Mouse (Mus musculus): ENCODE results near the gene 1700017B05Rik. TPM values are rescaled to one million over a fixed set of nuclear protein-coding genes. Genes with fewer than 3 reads are reported as not detected.

Gene 1700017B05Rik
- total and polyA plus RNA-seq, 3 experiments: 6.5 to 11.8 (median 8.6) TPM

- Histone ChIP-seq H3K36me3 (ENCODE audit: control insufficient read depth, insufficient read depth, low read length) (no peaks in the 10 kb centered on the region), H3K9ac (ENCODE audit: low read depth, low read length) (no peak overlapping the region), H3K27me3 (ENCODE audit: control insufficient read depth, insufficient read depth, low read length) (no peaks in the 10 kb centered on the region), H3K27ac (no peak overlapping the region), H3K79me2 (replicated peaks; ENCODE audit: control insufficient read depth, insufficient read depth, low read length) (peaks cover 4% of the 10 kb centered on the region), H3K4me3 (no peak overlapping the region), H3K4me1 (ENCODE audit: control insufficient read depth, insufficient read depth, low read length) (peaks cover 4% of the 10 kb centered on the region; the same call in 1 of the 2 replicates)
- TF ChIP-seq POLR2A (IDR thresholded peaks at IDR 0.05; ENCODE audit: insufficient read depth, low read depth, low read length) (no peak), CTCF (IDR thresholded peaks at IDR 0.05) (no peak), EP300 (IDR thresholded peaks at IDR 0.05; ENCODE audit: insufficient read depth, low read depth, low read length) (no peak)
- intact Hi-C loops (cut with DNase I): no loop called here
- WGBS: 79% methylated on average over 9 of the region's 9 CpGs
- no peak for DNase-seq
Measured at GRCm38 (mm10) chr9:57257627-57258026, 4.8 kb downstream of the 1700017B05Rik start.

- Histone ChIP-seq H3K4me1 (ENCODE audit: control insufficient read depth, insufficient read depth, low read length) (peaks cover 4% of the 10 kb centered on the region; the same call in 1 of the 2 replicates), H3K36me3 (ENCODE audit: control insufficient read depth, insufficient read depth, low read length) (no peaks in the 10 kb centered on the region), H3K4me3 (no peak overlapping the region), H3K79me2 (replicated peaks; ENCODE audit: control insufficient read depth, insufficient read depth, low read length) (peaks cover 4% of the 10 kb centered on the region), H3K27me3 (ENCODE audit: control insufficient read depth, insufficient read depth, low read length) (no peaks in the 10 kb centered on the region), H3K9ac (ENCODE audit: low read depth, low read length) (no peak overlapping the region), H3K27ac (no peak overlapping the region)
- no peak for TF ChIP-seq EP300 (IDR thresholded peaks at IDR 0.05; ENCODE audit: insufficient read depth, low read depth, low read length)
- no peak for TF ChIP-seq POLR2A (IDR thresholded peaks at IDR 0.05; ENCODE audit: insufficient read depth, low read depth, low read length)
- TF ChIP-seq CTCF (IDR thresholded peaks at IDR 0.05): no peak
- DNase-seq: no peak
- intact Hi-C loops (cut with DNase I): no loop called here
- WGBS: 93% methylated on average over 11 of the region's 11 CpGs
Measured at GRCm38 (mm10) chr9:57256861-57257260, 5.6 kb downstream of the 1700017B05Rik start.

GRCm38 (mm10) chr9:57256309-57256708 is 6.1 kb downstream of the 1700017B05Rik start:
- no peak overlapping the region for H3K9ac ChIP-seq (ENCODE audit: low read depth, low read length)
- peaks cover 4% of the 10 kb centered on the region for H3K79me2 ChIP-seq (replicated peaks; ENCODE audit: control insufficient read depth, insufficient read depth, low read length)
- H3K4me1 ChIP-seq (ENCODE audit: control insufficient read depth, insufficient read depth, low read length): peaks cover 4% of the 10 kb centered on the region; the same call in 1 of the 2 replicates
- 93% methylated on average over 20 of the region's 20 CpGs for whole genome bisulfite sequencing
- intact Hi-C loops (cut with DNase I): no loop called here
- no peak for DNase-seq
- no peaks in the 10 kb centered on the region for H3K27me3 ChIP-seq (ENCODE audit: control insufficient read depth, insufficient read depth, low read length)
- no peak for TF ChIP-seq EP300 (IDR thresholded peaks at IDR 0.05; ENCODE audit: insufficient read depth, low read depth, low read length)
- no peak for TF ChIP-seq CTCF (IDR thresholded peaks at IDR 0.05)
- no peak for TF ChIP-seq POLR2A (IDR thresholded peaks at IDR 0.05; ENCODE audit: insufficient read depth, low read depth, low read length)
- H3K36me3 ChIP-seq (ENCODE audit: control insufficient read depth, insufficient read depth, low read length): no peaks in the 10 kb centered on the region
- H3K4me3 ChIP-seq: no peak overlapping the region
- H3K27ac ChIP-seq: no peak overlapping the region

GRCm38 (mm10) chr9:57254823-57255495 is 7.5 kb downstream of the 1700017B05Rik start:
- TF ChIP-seq CTCF (IDR thresholded peaks at IDR 0.05) (no peak), EP300 (IDR thresholded peaks at IDR 0.05; ENCODE audit: insufficient read depth, low read depth, low read length) (no peak)
- Histone ChIP-seq H3K27ac (no peak overlapping the region), H3K79me2 (replicated peaks; ENCODE audit: control insufficient read depth, insufficient read depth, low read length) (peaks cover 4% of the 10 kb centered on the region), H3K36me3 (ENCODE audit: control insufficient read depth, insufficient read depth, low read length) (no peaks in the 10 kb centered on the region), H3K9ac (ENCODE audit: low read depth, low read length) (no peak overlapping the region), H3K4me3 (no peak overlapping the region), H3K4me1 (ENCODE audit: control insufficient read depth, insufficient read depth, low read length) (peaks cover 2% of the 10 kb centered on the region; the same call in 1 of the 2 replicates), H3K27me3 (ENCODE audit: control insufficient read depth, insufficient read depth, low read length) (no peaks in the 10 kb centered on the region)
- intact Hi-C loops (cut with DNase I): no loop called here
- DNase-seq: no peak
- 85% methylated on average over 9 of the region's 9 CpGs for WGBS

- no peak for DNase-seq
- TF ChIP-seq EP300 (IDR thresholded peaks at IDR 0.05; ENCODE audit: insufficient read depth, low read depth, low read length) (no peak), CTCF (IDR thresholded peaks at IDR 0.05) (no peak), POLR2A (IDR thresholded peaks at IDR 0.05; ENCODE audit: insufficient read depth, low read depth, low read length) (no peak)
- no peaks in the 10 kb centered on the region for H3K27me3 ChIP-seq (ENCODE audit: control insufficient read depth, insufficient read depth, low read length)
- intact Hi-C loops (cut with DNase I): no loop called here
- H3K27ac ChIP-seq: no peak overlapping the region
- no peak overlapping the region for H3K4me3 ChIP-seq
- peaks cover 4% of the 10 kb centered on the region for H3K79me2 ChIP-seq (replicated peaks; ENCODE audit: control insufficient read depth, insufficient read depth, low read length)
- no peaks in the 10 kb centered on the region for H3K4me1 ChIP-seq (ENCODE audit: control insufficient read depth, insufficient read depth, low read length)
- no peak overlapping the region for H3K9ac ChIP-seq (ENCODE audit: low read depth, low read length)
- WGBS: 61% methylated on average over 7 of the region's 7 CpGs
- no peaks in the 10 kb centered on the region for H3K36me3 ChIP-seq (ENCODE audit: control insufficient read depth, insufficient read depth, low read length)
Measured at GRCm38 (mm10) chr9:57254061-57254460, 8.4 kb downstream of the 1700017B05Rik start.

- DNase-seq: no peak
- no peak overlapping the region for H3K27ac ChIP-seq
- WGBS: 82% methylated on average over 2 of the region's 2 CpGs
Measured at GRCm38 (mm10) chr9:57251139-57251538, 11.3 kb downstream of the 1700017B05Rik start.

More at GRCm38 (mm10) chr9:57251139-57251538, 11.3 kb downstream of the 1700017B05Rik start:
- Histone ChIP-seq H3K79me2 (replicated peaks; ENCODE audit: control insufficient read depth, insufficient read depth, low read length) (no peaks in the 10 kb centered on the region), H3K27me3 (ENCODE audit: control insufficient read depth, insufficient read depth, low read length) (no peaks in the 10 kb centered on the region), H3K9ac (ENCODE audit: low read depth, low read length) (no peak overlapping the region), H3K4me1 (ENCODE audit: control insufficient read depth, insufficient read depth, low read length) (no peaks in the 10 kb centered on the region), H3K36me3 (ENCODE audit: control insufficient read depth, insufficient read depth, low read length) (no peaks in the 10 kb centered on the region), H3K4me3 (no peak overlapping the region)
- TF ChIP-seq EP300 (IDR thresholded peaks at IDR 0.05; ENCODE audit: insufficient read depth, low read depth, low read length) (no peak), POLR2A (IDR thresholded peaks at IDR 0.05; ENCODE audit: insufficient read depth, low read depth, low read length) (no peak), CTCF (IDR thresholded peaks at IDR 0.05) (no peak)
- intact Hi-C loops (cut with DNase I): no loop called here
